Mouse (Mus musculus): ENCODE measurements around the gene Ndufa4l2. TPM values are rescaled to one million over a fixed set of nuclear protein-coding genes. Genes with fewer than 3 reads are reported as not detected.

Gene Ndufa4l2
- polyA plus RNA-seq, 1 experiment from 2014 or later, result 2.6 TPM

- peaks cover 95% of the 10 kb centered on the region for H3K36me3 ChIP-seq (replicated peaks)
- no peaks in the 10 kb centered on the region for H3K9me3 ChIP-seq
- peaks cover under 1% of the 10 kb centered on the region; the same call in 1 of the 2 replicates for H3K4me1 ChIP-seq
- DNase-seq (ENCODE audit: extremely low spot score, low spot score), result no peak
- H3K27ac ChIP-seq, result no peak overlapping the region
- 71% methylated on average over 13 of the region's 13 CpGs for WGBS
- no peak overlapping the region for H3K4me3 ChIP-seq
- no peaks in the 10 kb centered on the region for H3K27me3 ChIP-seq (ENCODE audit: poor library complexity, severe bottlenecking)
These were observed 49.5 kb downstream of the Ndufa4l2 start for GRCm38 (mm10) chr10:127564301-127564700.

Other genes with a start within 250 kb of the Ndufa4l2 start
- gene Dctn2, start 248.6 kb upstream of the Ndufa4l2 start, polyA plus RNA-seq (2016; fragmentation: Nextera tagmentation; extraction: Ambion mirVana), result 192 and 206 TPM in 2 replicates
- 9.1 and 11.4 TPM in 2 replicates for gene Mbd6, start 225.9 kb upstream of the Ndufa4l2 start, polyA plus RNA-seq (2016; fragmentation: Nextera tagmentation; extraction: Ambion mirVana)
- 191 and 202 TPM in 2 replicates for gene Mars, start 203.2 kb upstream of the Ndufa4l2 start, polyA plus RNA-seq (2016; fragmentation: Nextera tagmentation; extraction: Ambion mirVana)
- 1.5 and 1.7 TPM in 2 replicates for gene Arhgap9, start 193.0 kb upstream of the Ndufa4l2 start, polyA plus RNA-seq (2016; fragmentation: Nextera tagmentation; extraction: Ambion mirVana)
- 7.0 and 7.9 TPM in 2 replicates for gene Gli1, start 173.0 kb upstream of the Ndufa4l2 start, polyA plus RNA-seq (2016; fragmentation: Nextera tagmentation; extraction: Ambion mirVana)
- gene Inhbe, start 160.6 kb upstream of the Ndufa4l2 start, polyA plus RNA-seq (2016; fragmentation: Nextera tagmentation; extraction: Ambion mirVana), result 0.04 TPM in 1 of 2 replicates, not detected in the other
- gene Inhbc, start 144.5 kb upstream of the Ndufa4l2 start, polyA plus RNA-seq (2016; fragmentation: Nextera tagmentation; extraction: Ambion mirVana), result not detected in 2 replicates
- gene R3hdm2, start 134.6 kb upstream of the Ndufa4l2 start, polyA plus RNA-seq (2016; fragmentation: Nextera tagmentation; extraction: Ambion mirVana), result 27.2 and 27.8 TPM in 2 replicates
- 0.30 and 0.41 TPM in 2 replicates for gene Stac3, start 13.3 kb upstream of the Ndufa4l2 start, polyA plus RNA-seq (2016; fragmentation: Nextera tagmentation; extraction: Ambion mirVana)
- 124 and 129 TPM in 2 replicates for gene Shmt2, start 7.5 kb downstream of the Ndufa4l2 start, polyA plus RNA-seq (2016; fragmentation: Nextera tagmentation; extraction: Ambion mirVana)
- gene Nxph4, start 19.6 kb downstream of the Ndufa4l2 start, polyA plus RNA-seq (2016; fragmentation: Nextera tagmentation; extraction: Ambion mirVana), result 3.0 and 9.5 TPM in 2 replicates
- 66.5 and 67.4 TPM in 2 replicates for gene Lrp1, start 106.2 kb downstream of the Ndufa4l2 start, polyA plus RNA-seq (2016; fragmentation: Nextera tagmentation; extraction: Ambion mirVana)
- gene Stat6, start 128.0 kb downstream of the Ndufa4l2 start, polyA plus RNA-seq (2016; fragmentation: Nextera tagmentation; extraction: Ambion mirVana), result 7.3 and 7.7 TPM in 2 replicates
- gene Nemp1, start 151.9 kb downstream of the Ndufa4l2 start, polyA plus RNA-seq (2016; fragmentation: Nextera tagmentation; extraction: Ambion mirVana), result 9.9 and 10.0 TPM in 2 replicates
- 5.6 and 6.2 TPM in 2 replicates for gene Nab2, start 153.6 kb downstream of the Ndufa4l2 start, polyA plus RNA-seq (2016; fragmentation: Nextera tagmentation; extraction: Ambion mirVana)
- gene Myo1a, start 190.2 kb downstream of the Ndufa4l2 start, polyA plus RNA-seq (2016; fragmentation: Nextera tagmentation; extraction: Ambion mirVana), result 0.40 and 0.44 TPM in 2 replicates
- not detected in 2 replicates for gene Tac2, start 209.5 kb downstream of the Ndufa4l2 start, polyA plus RNA-seq (2016; fragmentation: Nextera tagmentation; extraction: Ambion mirVana)
- gene Zbtb39, start 224.6 kb downstream of the Ndufa4l2 start, polyA plus RNA-seq (2016; fragmentation: Nextera tagmentation; extraction: Ambion mirVana), result 4.4 and 5.3 TPM in 2 replicates
- 0.30 and 0.44 TPM in 2 replicates for gene Gpr182, start 236.8 kb downstream of the Ndufa4l2 start, polyA plus RNA-seq (2016; fragmentation: Nextera tagmentation; extraction: Ambion mirVana)
- gene Rdh1, start 244.8 kb downstream of the Ndufa4l2 start, polyA plus RNA-seq (2016; fragmentation: Nextera tagmentation; extraction: Ambion mirVana), result not detected in 2 replicates
- gene Rdh16f1, start 244.8 kb downstream of the Ndufa4l2 start, polyA plus RNA-seq (2016; fragmentation: Nextera tagmentation; extraction: Ambion mirVana), result not detected in 2 replicates

All from forebrain, embryonic 10.5 days (tissue).